ENCODE assay signal across 9 mouse cellular contexts in genomic region chr13:110643198-110643896, GRCm38 (mm10).
A peak's percentile ranks its signal among the peaks of the same experiment; 100 is the strongest.
DNase-seq lines count a peak whose midpoint lies in the region; ATAC-seq and TF ChIP-seq lines count a peak whose summit lies in the region.
"Had no signal": no experiment of that assay in that cellular context is flagged by ENCODE, and none has a peak within 500 bp of the region (broad histone marks: within the 10 kb centered on the region; RNA-seq: fewer than 3 reads in every experiment).

No protein-coding gene starts in this region.

- no peaks in the 10 kb centered on the region for H3K27me3 ChIP-seq in kidney, adult 2 months (replicated peaks; ENCODE audit: control insufficient read depth, insufficient read depth, low read length)
- no peaks in the 10 kb centered on the region for H3K27me3 ChIP-seq in forebrain, embryonic 14.5 days (replicated peaks; ENCODE audit: control insufficient read depth, insufficient read depth, low read length)
- H3K27me3 ChIP-seq in hindbrain, embryonic 16.5 days (replicated peaks; ENCODE audit: control insufficient read depth, insufficient read depth, low read length) = no peaks in the 10 kb centered on the region

- no peaks in the 10 kb centered on the region for H3K9me3 ChIP-seq in forebrain, embryonic 14.5 days (replicated peaks; ENCODE audit: control insufficient read depth, low read length)
- H3K9me3 ChIP-seq in hindbrain, embryonic 16.5 days (ENCODE audit: control insufficient read depth, low read length) = no peaks in the 10 kb centered on the region

- WGBS in kidney, adult 2 months = 16% methylated on average over 11 of the region's 11 CpGs
- WGBS in forebrain, embryonic 14.5 days = 6% methylated on average over 11 of the region's 11 CpGs
- 24% methylated on average over 11 of the region's 11 CpGs for WGBS in hindbrain, embryonic 16.5 days

- peak overlapping the region; percentile 59; the same call in 1 of the 2 replicates for H3K27ac ChIP-seq in kidney, adult 2 months (ENCODE audit: insufficient read depth, low read depth, low read length)
- H3K27ac ChIP-seq in forebrain, embryonic 14.5 days (ENCODE audit: low read depth, low read length) = no peak overlapping the region
- H3K27ac ChIP-seq in hindbrain, embryonic 16.5 days (ENCODE audit: low read depth, low read length) = peak overlapping the region; percentile 29; the same call in 1 of the 2 replicates

- TF ChIP-seq CTCF in kidney, adult 2 months (conservative IDR thresholded peaks at IDR 0.05; ENCODE audit: insufficient read depth, insufficient read length, low read depth, low read length) = no peak

- peak overlapping the region; percentile 16 for H3K4me2 ChIP-seq in forebrain, embryonic 14.5 days (ENCODE audit: low read length)
- H3K4me2 ChIP-seq in hindbrain, embryonic 16.5 days (ENCODE audit: low read length) = peak overlapping the region; percentile 45

- no peaks in the 10 kb centered on the region for H3K36me3 ChIP-seq in kidney, adult 2 months (ENCODE audit: control insufficient read depth, insufficient read depth, low read length)
- H3K36me3 ChIP-seq in forebrain, embryonic 14.5 days (ENCODE audit: control insufficient read depth, insufficient read depth, low read length) = no peaks in the 10 kb centered on the region
- no peaks in the 10 kb centered on the region for H3K36me3 ChIP-seq in hindbrain, embryonic 16.5 days (ENCODE audit: control insufficient read depth, insufficient read depth, low read length)

- H3K9ac ChIP-seq in forebrain, embryonic 14.5 days (ENCODE audit: low read length) = no peak overlapping the region
- no peak overlapping the region for H3K9ac ChIP-seq in hindbrain, embryonic 16.5 days (ENCODE audit: low read depth, low read length)

- DNase-seq in kidney, adult 2 months = peak; percentile 60
- DNase-seq in kidney, adult 18-20 months = no peak
- DNase-seq in adrenal gland, adult 8-10 months = peak; percentile 10
- DNase-seq in forebrain, embryonic 14.5 days (ENCODE audit: low spot score) = peak; percentile 81
- peak; percentile 71 for DNase-seq in lung, postnatal 14 days
- no peak for DNase-seq in adipocyte (ENCODE audit: low spot score)
- DNase-seq in urinary bladder, postnatal 4 days (ENCODE audit: low spot score in 2 of 2) = no peak

- no peak for TF ChIP-seq POLR2A in kidney, adult 2 months (IDR thresholded peaks at IDR 0.05; ENCODE audit: low read depth, low read length)

- ATAC-seq in forebrain, embryonic 14.5 days = peak; percentile 82
- peak; percentile 77 for ATAC-seq in hindbrain, embryonic 16.5 days

- 0 out of 2 replicates have a peak, but pooled peaks cover 6% of the 10 kb centered on the region for H3K4me1 ChIP-seq in kidney, adult 2 months (ENCODE audit: control insufficient read depth, insufficient read depth, low read length)
- peaks cover 11% of the 10 kb centered on the region for H3K4me1 ChIP-seq in forebrain, embryonic 14.5 days (ENCODE audit: control insufficient read depth, insufficient read depth, low read length)
- peaks cover 7% of the 10 kb centered on the region for H3K4me1 ChIP-seq in hindbrain, embryonic 16.5 days (ENCODE audit: control insufficient read depth, insufficient read depth, low read depth, low read length)

- H3K4me3 ChIP-seq in kidney, adult 2 months (ENCODE audit: insufficient read depth, low read depth, low read length) = peak overlapping the region; percentile 18; the same call in 1 of the 2 replicates
- H3K4me3 ChIP-seq in forebrain, embryonic 14.5 days (ENCODE audit: low read depth, low read length) = no peak overlapping the region
- peak overlapping the region; percentile 20 for H3K4me3 ChIP-seq in hindbrain, embryonic 16.5 days (ENCODE audit: low read length)
- H3K4me3 ChIP-seq: erythroblast, embryonic 14.5 days had no signal

Comparison
In these comparisons a context has a peak if more than half of its experiments do, and no peak if none do; other contexts are left out.
1. DNase-seq: peak in kidney, adult 2 months (single experiment), adrenal gland, adult 8-10 months (single experiment), forebrain, embryonic 14.5 days (single experiment) and lung, postnatal 14 days (single experiment); none in kidney, adult 18-20 months (single experiment), adipocyte (single experiment) and urinary bladder, postnatal 4 days (0 of 2).